Mouse (Mus musculus): ENCODE results near the gene Bmt2.

Bmt2 gene

DNA sequence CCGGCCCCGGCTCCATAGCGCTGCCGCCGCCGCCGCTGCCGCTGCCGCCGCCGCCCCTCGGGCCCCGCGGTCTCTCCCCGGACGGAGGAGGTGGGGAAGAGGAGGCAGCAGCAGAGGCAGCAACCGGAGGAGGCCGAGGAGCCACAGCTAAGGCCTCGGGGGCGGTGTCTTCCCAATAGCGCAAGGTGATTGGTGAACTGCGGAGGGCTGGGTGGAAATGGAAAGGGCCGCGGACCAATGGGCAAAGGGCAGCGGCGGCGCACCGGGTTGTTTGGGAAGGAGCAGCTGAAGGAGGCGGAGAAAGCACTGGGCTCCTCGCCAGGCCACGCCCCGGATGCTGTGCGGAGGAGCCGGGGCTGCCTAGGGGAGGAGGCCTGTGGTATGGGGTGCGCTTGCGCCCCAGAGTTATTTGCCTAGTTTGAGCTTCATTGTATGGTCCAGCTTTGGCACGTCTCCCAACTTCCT lies at the start of gene Bmt2:
TSS of gene Bmt2 (minus strand) at position 149 of the 465 bp plus-strand sequence.
- peak; percentile 97 for DNase-seq (ENCODE audit: low spot score)

DNA sequence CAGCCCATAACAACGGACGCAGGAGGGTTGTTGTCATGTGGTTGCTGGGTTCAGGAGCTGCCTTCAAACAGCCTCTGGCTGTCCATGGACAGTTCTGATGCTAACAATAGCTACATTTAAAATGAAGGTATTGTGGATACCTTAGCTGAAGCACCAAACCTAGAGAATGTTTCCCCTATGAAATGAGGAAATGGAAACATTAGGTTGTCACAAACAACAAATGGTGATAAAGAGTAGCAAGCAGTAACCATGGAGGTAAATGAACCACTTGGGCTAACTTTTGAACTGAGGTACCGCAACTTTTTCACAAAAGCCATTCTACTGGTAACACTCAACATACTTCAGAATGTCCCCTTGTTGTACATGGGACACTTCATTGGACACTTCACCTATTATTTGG lies 44.4 kb upstream of the Bmt2 start:
- no peak for DNase-seq (ENCODE audit: low spot score)

- DNase-seq (ENCODE audit: low spot score): no peak
Observed at GRCm38 (mm10) chr6:13714867-13715266, 37.1 kb upstream of the Bmt2 start.

- no peak for DNase-seq (ENCODE audit: low spot score)
Observed at GRCm38 (mm10) chr6:13696882-13697281, 19.1 kb upstream of the Bmt2 start.

GRCm38 (mm10) chr6:13695103-13695845 lies 17.5 kb upstream of the Bmt2 start:
- no peak for DNase-seq (ENCODE audit: low spot score)

DNA sequence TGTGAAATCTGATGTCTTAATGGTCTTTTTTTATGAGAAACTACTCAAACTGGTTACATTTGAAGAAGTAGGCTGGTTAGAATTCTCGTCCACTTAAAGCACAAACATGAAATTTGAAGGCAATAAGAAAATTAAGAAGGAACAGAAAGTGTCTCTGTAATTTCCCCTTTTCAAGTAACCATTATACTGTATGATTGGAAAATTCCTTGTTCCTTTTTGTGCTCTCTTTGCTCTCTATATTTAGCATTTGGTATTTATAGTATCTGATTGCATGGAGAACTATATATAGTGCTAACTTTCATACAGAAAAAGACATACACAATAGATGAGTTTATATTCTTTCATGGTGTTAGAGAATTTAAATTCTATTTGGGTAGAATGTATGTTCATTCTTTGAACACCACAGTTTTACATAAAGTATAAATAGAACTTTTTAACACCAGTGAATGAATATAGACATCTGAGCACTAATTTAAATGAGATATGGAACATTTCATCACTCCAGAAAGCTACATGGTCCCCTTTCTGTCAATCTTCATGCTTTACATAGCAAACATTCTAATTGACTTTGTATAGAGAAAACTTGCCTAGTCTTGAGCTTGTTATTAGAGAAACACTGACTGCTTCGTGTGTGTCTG lies 14.0 kb upstream of the Bmt2 start:
- no peak for DNase-seq (ENCODE audit: low spot score)

DNA sequence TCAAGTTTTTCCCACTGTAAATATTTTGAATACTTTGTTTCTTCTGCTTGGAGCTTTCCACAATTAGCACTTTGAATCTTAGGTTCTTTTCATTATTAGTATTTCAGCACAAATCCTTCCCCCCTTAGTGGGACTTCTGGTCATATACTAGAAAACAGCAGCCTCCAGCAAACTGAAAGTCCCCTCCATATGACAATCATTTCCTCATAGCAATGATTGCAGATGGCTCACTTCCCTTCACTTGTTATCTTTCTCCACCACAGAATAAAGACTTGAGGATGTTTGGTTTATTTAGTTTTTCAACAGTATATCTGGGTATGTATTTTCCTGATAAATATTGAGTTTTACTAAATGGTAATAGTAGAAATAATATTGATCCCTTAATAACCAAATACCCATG lies 12.6 kb upstream of the Bmt2 start:
- DNase-seq (ENCODE audit: low spot score): no peak

- no peak for DNase-seq (ENCODE audit: low spot score)
Observed at GRCm38 (mm10) chr6:13683929-13684595, 6.3 kb upstream of the Bmt2 start.

- no peak for DNase-seq (ENCODE audit: low spot score)
Observed at GRCm38 (mm10) chr6:13678349-13678748, 583 bp upstream of the Bmt2 start.

DNA sequence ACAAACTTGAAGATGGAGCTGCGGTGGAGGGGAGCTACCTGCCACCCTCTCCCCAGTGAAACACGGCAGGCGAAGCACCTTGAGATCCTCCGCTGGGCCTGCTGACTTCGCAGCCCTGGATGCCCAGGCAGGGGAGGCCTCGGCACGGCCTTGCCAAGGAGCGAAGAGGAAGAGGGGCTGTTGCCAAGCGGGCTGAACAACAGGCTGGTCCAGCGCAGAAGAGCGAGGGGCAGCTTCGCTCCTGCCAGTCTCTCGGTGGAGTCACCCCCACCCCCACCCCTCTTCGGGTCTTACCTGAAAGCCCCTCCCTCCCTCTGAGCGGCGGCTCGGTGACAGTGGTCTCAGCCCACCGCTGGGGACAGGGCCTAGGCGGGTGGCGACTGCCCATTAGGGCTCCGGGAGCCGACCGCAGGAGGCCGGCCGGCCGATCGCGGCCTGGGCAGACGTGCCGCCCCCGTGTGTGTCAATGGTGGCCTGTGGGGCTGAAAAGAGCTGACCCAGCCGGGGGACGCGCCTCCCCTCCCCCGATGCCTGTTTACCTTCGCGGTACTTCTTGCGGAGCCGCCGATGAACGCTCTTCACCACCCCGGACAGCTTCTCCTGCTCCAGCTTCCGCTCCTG lies 515 bp downstream of the Bmt2 start:
- DNase-seq (ENCODE audit: low spot score): no peak

- no peak for DNase-seq (ENCODE audit: low spot score)
Observed at GRCm38 (mm10) chr6:13676196-13676595, 1.6 kb downstream of the Bmt2 start.

DNA sequence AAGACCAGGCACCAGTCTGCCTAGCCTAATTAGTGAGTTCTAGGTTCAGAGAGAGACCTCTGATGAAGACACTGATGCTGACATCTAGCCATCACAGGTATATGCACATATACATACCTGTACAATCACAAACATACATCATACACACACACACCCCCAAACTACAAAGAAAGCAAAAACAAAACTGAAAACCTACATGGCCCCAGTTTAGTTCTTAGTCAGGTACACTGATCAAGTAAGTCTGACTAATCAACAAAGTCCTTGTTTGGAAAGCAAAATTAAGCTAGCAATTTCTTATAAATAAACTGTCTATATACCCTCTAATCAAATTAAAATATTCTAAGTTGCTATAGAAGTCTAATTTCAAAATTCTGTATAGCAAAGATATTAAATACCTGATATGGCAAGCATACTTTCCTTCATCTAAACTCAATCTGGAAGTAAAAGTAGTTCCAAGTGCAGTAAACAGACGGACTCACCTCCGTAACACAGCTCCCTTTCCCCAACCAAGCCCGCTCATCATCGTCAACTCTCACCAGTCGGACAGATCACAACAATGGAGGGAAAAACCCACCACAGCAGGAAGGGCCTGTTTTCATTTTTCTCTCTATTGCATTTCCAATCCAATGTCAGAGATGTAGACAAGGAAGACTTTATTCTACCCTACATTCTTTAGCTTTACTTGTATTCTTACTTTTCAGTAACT lies 3.0 kb downstream of the Bmt2 start:
- DNase-seq (ENCODE audit: low spot score): no peak

DNA sequence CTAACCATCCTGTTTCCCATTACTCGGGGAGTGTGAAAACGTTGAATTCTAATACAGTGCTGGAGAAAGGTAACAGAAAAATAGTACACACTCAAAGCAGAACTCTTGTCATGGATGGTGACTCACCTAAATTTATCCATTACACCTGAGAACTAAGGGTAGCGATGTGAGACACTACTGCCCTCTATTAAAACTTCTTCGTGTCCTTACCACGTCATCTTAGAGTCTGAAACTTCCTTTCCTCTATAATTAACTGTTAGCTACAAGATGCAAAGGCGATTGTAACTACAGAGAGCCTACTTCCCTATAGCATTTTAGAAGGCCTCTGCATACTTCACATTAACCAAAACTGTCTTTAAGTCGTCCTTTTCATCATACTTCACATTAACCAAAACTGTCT lies 12.1 kb downstream of the Bmt2 start:
- DNase-seq (ENCODE audit: low spot score): no peak

DNA sequence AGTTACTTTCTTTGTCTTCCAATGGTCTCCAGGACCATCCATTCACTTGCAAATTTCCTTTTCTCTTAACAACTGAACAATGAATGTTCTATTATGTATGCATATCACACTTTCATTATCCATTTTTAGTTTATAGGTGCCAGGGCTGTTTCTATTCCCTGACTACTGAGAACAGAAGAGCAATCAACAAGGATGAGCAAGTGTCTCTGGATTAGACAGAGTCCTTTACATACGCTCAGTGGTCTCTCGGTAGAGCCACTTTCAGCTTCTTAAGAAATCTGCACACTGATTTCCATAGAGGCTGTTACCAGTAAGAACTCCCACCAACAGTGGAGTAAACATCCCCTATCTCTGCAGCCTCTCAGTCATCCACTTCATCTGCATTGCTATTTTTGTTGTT lies 19.8 kb downstream of the Bmt2 start:
- DNase-seq (ENCODE audit: low spot score): no peak

- no peak for DNase-seq (ENCODE audit: low spot score)
Observed at GRCm38 (mm10) chr6:13654081-13654480, 23.7 kb downstream of the Bmt2 start.

DNA sequence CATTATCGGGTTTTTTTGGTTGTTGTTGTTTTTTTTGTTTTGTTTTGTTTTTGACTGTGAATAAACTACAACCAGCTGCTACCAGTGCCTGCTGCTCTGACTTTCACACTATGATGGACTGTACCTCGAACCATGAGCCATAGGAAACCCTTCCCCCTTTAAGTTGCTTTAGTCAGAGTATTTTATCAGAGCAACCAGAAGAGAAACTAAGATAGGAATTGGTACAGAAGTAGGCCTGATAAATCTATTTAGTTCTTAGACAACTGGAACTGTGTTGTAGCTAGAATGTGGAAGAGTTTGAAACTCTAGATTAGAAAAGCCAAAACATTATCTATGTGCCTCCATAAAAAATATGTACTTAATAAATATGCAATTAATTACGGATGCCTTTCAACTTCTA lies 25.5 kb downstream of the Bmt2 start:
- no peak for DNase-seq (ENCODE audit: low spot score)

DNA sequence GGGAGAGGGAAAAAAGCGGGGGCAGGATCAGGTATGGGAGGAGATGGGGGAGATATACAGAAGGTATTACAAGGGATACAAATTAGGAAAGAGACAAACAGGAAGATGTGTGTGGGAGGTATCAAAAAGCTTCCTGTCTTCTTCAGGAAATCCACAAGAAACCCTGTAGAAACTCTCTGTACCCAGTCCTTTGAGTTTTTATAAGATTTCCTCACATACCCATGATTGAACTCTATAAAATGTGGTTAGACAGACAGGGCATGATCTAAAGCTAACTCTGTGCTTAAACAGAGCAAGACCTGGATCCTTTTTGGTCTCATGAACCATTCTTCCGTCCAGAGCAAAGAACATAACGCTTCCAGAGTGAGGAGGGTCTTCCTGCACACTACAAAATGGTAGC lies 26.9 kb downstream of the Bmt2 start:
- no peak for DNase-seq (ENCODE audit: low spot score)

DNA sequence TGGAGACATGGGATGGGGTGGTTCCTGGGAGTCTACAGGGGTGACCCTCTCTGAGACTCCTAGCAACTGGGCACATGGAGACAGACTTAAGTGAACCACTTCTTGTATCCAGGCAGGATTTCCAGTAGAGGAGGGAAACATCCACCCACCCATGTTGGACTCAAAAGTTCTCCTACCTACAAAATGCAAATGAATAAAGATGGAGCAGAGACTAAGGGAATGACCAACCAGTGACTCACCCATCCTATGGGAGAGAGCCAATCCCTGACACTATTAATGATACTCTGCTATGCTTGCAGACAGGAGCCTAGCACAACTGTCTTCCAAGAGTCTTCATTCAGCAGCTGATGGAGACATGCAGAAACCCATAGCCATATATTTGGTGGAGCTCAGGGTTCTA lies 29.5 kb downstream of the Bmt2 start:
- no peak for DNase-seq (ENCODE audit: low spot score)

DNA sequence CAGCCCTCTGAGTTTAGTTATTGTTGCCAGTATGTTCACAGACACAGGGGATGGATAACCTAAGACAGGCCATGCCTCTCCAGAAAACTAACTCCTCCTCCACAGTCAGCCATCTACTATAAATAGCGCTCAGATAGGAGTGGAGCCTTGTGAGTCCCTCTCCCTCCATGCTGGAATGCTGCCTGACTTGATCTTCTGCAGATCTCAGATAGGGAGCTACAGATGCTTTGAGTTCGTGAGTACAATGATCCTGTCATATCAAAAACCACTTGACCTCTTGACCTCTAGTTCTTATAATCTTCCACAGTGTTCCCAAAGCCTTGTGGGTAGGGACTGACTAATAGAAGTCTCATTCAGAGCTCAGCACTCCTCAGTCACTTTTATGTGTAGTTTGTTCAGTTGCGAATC lies 41.2 kb downstream of the Bmt2 start:
- DNase-seq (ENCODE audit: low spot score): no peak

DNA sequence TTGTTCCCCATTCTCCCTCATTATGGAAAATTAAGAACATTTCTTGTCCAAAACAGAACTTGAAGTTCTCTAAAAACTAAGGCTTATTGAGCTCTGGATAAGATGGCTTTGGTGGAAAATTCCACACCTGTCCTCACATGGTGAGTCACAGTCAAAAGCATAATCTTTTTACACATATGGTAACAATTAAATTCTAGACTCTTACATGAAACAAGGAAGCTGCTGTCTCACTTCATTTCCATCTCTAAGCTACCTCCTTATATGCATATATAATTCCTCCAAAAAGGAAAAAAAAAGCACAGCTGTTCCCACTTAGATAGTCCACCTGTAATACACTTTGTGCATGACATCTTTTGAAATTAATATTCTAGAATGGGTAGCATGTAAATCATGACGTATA lies 45.2 kb downstream of the Bmt2 start:
- no peak for DNase-seq (ENCODE audit: low spot score)

GRCm38 (mm10) chr6:13630607-13631006 lies 47.2 kb downstream of the Bmt2 start:
- no peak for DNase-seq (ENCODE audit: low spot score)

- no peak for DNase-seq (ENCODE audit: low spot score)
Observed at GRCm38 (mm10) chr6:13619618-13620017, 58.1 kb downstream of the Bmt2 start.
